Mouse (Mus musculus) midbrain, embryonic 16.5 days (tissue): ENCODE data around the gene 2010300C02Rik. TPM values are rescaled to one million over a fixed set of nuclear protein-coding genes. Genes with fewer than 3 reads are reported as not detected.
"Not testable (repeated sequence)": the region's sequence is repeated elsewhere in the genome, so short reads cannot be mapped to it uniquely, and the experiment has no call there.

Source experiments
- ATAC-seq: fragments of 200-750 bp; cut with Nextera tagmentation; 2 replicates; pipeline ENCODE4 v1.8.0; 2017; ENCODE audit warnings: moderate TSS enrichment
- H3K27ac ChIP-seq: fragments of 300-500 bp; sonication (generic); 2 replicates; pipeline ENCODE4 v1.5.1; 2014; ENCODE audit warnings: mild to moderate bottlenecking, low read length, mixed read lengths
- H3K27me3 ChIP-seq: fragments of 300-500 bp; sonication (generic); 2 replicates; pipeline ENCODE4 v1.6.1; 2014; ENCODE audit warnings: low read depth, low read length, mixed read lengths; ENCODE audit not compliant: control insufficient read depth, insufficient read depth
- H3K36me3 ChIP-seq: fragments of 300-500 bp; sonication (generic); 2 replicates; pipeline ENCODE4 v1.6.1; 2014; ENCODE audit warnings: mild to moderate bottlenecking, low read length, moderate library complexity, mixed read lengths; ENCODE audit not compliant: control insufficient read depth, insufficient read depth
- H3K4me1 ChIP-seq: fragments of 300-500 bp; sonication (generic); 2 replicates; pipeline ENCODE4 v1.6.1; 2014; ENCODE audit warnings: mild to moderate bottlenecking, low read length, mixed read lengths; ENCODE audit not compliant: control insufficient read depth, insufficient read depth
- H3K4me2 ChIP-seq: fragments of 300-500 bp; sonication (generic); 2 replicates; pipeline ENCODE4 v1.6.1; 2014; ENCODE audit warnings: mild to moderate bottlenecking, low read length, mixed read lengths
- H3K4me3 ChIP-seq: fragments of 300-500 bp; sonication (generic); 2 replicates; pipeline ENCODE4 v1.5.1; 2014; ENCODE audit warnings: low read depth, mild to moderate bottlenecking, low read length, moderate library complexity, mixed read lengths
- H3K9ac ChIP-seq: fragments of 300-500 bp; sonication (generic); 2 replicates; pipeline ENCODE4 v1.6.1; 2014; ENCODE audit warnings: low read depth, low read length, mixed read lengths
- H3K9me3 ChIP-seq: fragments of 300-500 bp; sonication (generic); replicated peaks from 2 replicates; pipeline ENCODE4 v1.6.1; 2014; ENCODE audit warnings: mild to moderate bottlenecking, low read length, mixed read lengths; ENCODE audit not compliant: control insufficient read depth, poor library complexity, severe bottlenecking
- WGBS: fragments of 180-500 bp; shearing (Covaris S2); extraction: QIAGEN DNeasy Blood & Tissue Kit; methylation state at CpG from one replicate; pipeline ENCODE4 v1.1.7; 2014; 5-methylcytosine and 5-hydroxymethylcytosine counted together
- polyA plus RNA-seq: library from polyadenylated mRNA; unstranded; fragments of >200 nt; fragmentation: Nextera tagmentation; extraction: Ambion mirVana; gene quantifications from 2 replicates; pipeline ENCODE4 v1.2.1, GENCODE M21; 2015

The 2010300C02Rik gene
- polyA plus RNA-seq, 1 experiment from 2014 or later = 3.6 TPM

GRCm38 (mm10) chr1:37718516-37718915 is 1.4 kb downstream of the 2010300C02Rik start:
- H3K9me3 ChIP-seq = no peaks in the 10 kb centered on the region
- ATAC-seq = no peak
- H3K36me3 ChIP-seq = no peaks in the 10 kb centered on the region
- H3K27ac ChIP-seq = no peak overlapping the region
- H3K27me3 ChIP-seq = peaks cover 5% of the 10 kb centered on the region
- H3K4me3 ChIP-seq = no peak overlapping the region
- H3K4me2 ChIP-seq = no peak overlapping the region
- 52% methylated on average over 7 of the region's 7 CpGs for WGBS
- H3K4me1 ChIP-seq = peaks cover 5% of the 10 kb centered on the region
- H3K9ac ChIP-seq = no peak overlapping the region

- 83% methylated on average over 14 of the region's 14 CpGs for WGBS
- no peaks in the 10 kb centered on the region for H3K36me3 ChIP-seq
- H3K4me3 ChIP-seq = no peak overlapping the region
- H3K9ac ChIP-seq = no peak overlapping the region
- no peak overlapping the region for H3K27ac ChIP-seq
- H3K4me1 ChIP-seq = peaks cover 5% of the 10 kb centered on the region
- H3K4me2 ChIP-seq = no peak overlapping the region
- H3K9me3 ChIP-seq = no peaks in the 10 kb centered on the region
- no peak for ATAC-seq
- H3K27me3 ChIP-seq = peaks cover 5% of the 10 kb centered on the region
These were observed 2.3 kb downstream of the 2010300C02Rik start for GRCm38 (mm10) chr1:37717415-37718195.

GRCm38 (mm10) chr1:37712357-37712737 is 7.5 kb downstream of the 2010300C02Rik start:
- whole genome bisulfite sequencing = 87% methylated on average over 4 of the region's 4 CpGs
- H3K27me3 ChIP-seq, H3K36me3 ChIP-seq, H3K9ac ChIP-seq, H3K4me2 ChIP-seq, H3K4me3 ChIP-seq, H3K27ac ChIP-seq, H3K9me3 ChIP-seq, H3K4me1 ChIP-seq, ATAC-seq: not testable (repeated sequence)

DNA sequence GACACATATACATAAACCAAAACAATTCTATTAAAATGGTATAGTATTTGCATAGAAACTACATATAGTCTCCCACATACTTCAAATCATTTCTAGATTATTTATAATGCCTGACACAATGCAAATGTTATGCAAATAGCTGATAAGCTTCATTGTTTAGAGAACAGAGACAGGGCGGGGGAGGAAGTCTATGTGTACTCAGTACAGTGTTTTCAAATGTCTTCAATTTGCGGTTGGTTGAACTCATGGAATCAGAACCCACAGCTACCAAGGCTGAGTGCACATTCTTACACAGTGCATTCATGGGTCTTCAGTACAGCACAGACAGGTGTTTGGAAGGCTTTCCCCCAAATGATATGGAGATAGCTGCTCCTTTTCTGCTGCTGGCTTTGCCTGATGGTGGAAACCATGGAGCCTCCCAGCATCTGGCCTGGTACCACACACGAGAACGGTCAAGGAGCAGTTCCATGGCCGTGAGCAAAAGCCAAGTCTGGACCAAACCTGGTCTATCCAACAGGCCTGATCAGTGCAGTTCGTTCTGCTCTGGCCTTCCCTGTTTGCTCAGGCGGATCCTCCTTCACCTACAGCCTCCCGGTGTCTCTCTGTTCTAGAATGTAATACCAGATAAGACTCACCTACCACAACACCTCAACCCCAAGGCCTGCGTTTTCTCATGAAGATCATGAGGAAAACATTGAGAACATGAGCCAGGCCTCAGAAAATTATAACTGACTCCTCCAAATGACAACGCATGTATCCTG is 8.1 kb downstream of the 2010300C02Rik start:
- H3K4me3 ChIP-seq = no peak overlapping the region
- H3K9ac ChIP-seq = no peak overlapping the region
- no peaks in the 10 kb centered on the region for H3K9me3 ChIP-seq
- H3K4me1 ChIP-seq = no peaks in the 10 kb centered on the region
- no peaks in the 10 kb centered on the region for H3K27me3 ChIP-seq
- H3K27ac ChIP-seq = no peak overlapping the region
- 92% methylated on average over 10 of the region's 10 CpGs for WGBS
- no peaks in the 10 kb centered on the region for H3K36me3 ChIP-seq
- no peak for ATAC-seq
- H3K4me2 ChIP-seq = no peak overlapping the region

DNA sequence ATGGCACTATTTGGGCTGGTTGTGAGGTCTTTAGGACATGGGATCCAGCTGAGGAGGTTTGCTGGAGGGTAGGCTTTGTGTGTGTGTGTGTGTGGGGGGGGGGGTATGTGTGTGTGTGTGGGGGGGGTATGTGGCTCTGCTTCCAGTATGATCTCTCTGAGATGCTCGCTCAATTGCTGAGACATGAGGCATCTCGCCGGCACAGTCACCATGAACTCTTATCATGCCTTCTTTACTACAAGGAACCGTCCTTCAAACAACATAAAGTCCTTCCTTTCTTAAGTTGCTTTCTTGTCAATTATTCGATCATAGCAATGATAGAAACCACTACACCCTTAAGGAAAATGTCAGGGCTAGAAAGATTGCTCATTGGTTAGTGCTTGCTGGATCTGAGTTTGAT is 8.8 kb downstream of the 2010300C02Rik start:
- H3K4me2 ChIP-seq = no peak overlapping the region
- H3K4me3 ChIP-seq = no peak overlapping the region
- no peak overlapping the region for H3K27ac ChIP-seq
- H3K9ac ChIP-seq = no peak overlapping the region
- H3K4me1 ChIP-seq = no peaks in the 10 kb centered on the region
- H3K9me3 ChIP-seq = no peaks in the 10 kb centered on the region
- no peaks in the 10 kb centered on the region for H3K36me3 ChIP-seq
- H3K27me3 ChIP-seq = no peaks in the 10 kb centered on the region
- no peak for ATAC-seq
- 93% methylated on average over 5 of the region's 5 CpGs for WGBS

GRCm38 (mm10) chr1:37709736-37710135 is 10.1 kb downstream of the 2010300C02Rik start:
- 88% methylated on average over 8 of the region's 8 CpGs for WGBS
- no peak for ATAC-seq
- H3K36me3 ChIP-seq = no peaks in the 10 kb centered on the region
- no peaks in the 10 kb centered on the region for H3K4me1 ChIP-seq
- no peak overlapping the region for H3K27ac ChIP-seq
- no peaks in the 10 kb centered on the region for H3K27me3 ChIP-seq
- no peak overlapping the region for H3K4me3 ChIP-seq
- no peaks in the 10 kb centered on the region for H3K9me3 ChIP-seq
- no peak overlapping the region for H3K9ac ChIP-seq
- H3K4me2 ChIP-seq = no peak overlapping the region

DNA sequence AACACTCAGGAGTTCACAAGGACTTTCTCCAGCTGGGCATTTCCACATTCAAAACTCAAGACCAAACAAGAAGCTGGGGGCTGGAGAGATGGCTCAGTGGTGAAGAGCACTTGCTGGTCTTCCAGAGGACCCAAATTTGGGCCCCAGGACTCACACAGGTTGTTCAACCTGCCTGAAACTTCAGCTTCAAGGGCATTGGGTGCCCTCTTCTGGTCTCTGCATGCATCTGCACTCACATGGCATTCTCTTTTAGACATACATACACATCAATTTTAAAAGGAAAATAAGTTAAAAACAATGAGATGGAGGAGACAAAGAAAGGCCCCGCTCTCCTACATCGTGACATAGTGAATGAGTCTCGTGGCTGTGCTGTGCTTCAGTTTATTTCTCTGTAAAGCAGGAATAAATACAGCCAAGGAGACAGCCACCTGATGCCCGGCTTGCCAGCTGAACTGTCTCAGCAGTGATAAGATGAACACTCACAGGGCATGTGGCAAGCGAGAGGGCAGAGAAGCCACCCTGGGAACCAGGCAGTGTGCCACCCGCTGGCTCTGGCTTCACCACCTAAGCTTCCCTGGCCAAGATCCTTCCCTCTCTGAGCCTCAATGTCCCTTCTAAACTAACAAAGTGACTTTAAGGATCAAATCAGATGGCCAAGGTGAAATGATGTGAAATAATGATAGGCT is 11.5 kb downstream of the 2010300C02Rik start:
- Histone ChIP-seq H3K27ac (no peak overlapping the region), H3K9ac (no peak overlapping the region), H3K9me3 (no peaks in the 10 kb centered on the region), H3K27me3 (no peaks in the 10 kb centered on the region), H3K4me3 (no peak overlapping the region), H3K4me2 (no peak overlapping the region), H3K36me3 (no peaks in the 10 kb centered on the region), H3K4me1 (no peaks in the 10 kb centered on the region)
- ATAC-seq = no peak
- WGBS = 94% methylated on average over 6 of the region's 6 CpGs

DNA sequence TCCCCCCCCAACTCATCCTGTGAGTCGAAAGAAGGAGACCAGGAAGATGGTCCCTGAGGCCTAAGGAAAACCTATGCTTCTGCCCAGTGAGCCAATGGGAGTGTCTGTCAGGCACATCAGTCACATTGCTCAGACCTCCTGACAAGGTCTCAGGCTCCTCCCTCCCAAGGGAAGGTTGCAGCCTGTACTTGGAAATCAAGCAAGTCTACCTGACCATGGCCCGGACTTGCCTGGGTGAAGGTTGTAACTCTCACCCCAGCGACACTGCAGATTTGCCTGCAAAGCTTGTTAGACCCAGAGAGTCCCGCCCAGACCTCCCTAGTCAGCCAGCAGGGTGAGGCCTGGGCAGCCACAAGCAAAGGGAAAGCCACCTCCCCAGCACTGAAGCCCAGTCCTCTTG is 17.6 kb downstream of the 2010300C02Rik start:
- H3K27me3 ChIP-seq = no peaks in the 10 kb centered on the region
- no peak overlapping the region for H3K9ac ChIP-seq
- H3K4me2 ChIP-seq = no peak overlapping the region
- H3K27ac ChIP-seq = no peak overlapping the region
- ATAC-seq = no peak
- H3K36me3 ChIP-seq = no peaks in the 10 kb centered on the region
- H3K4me1 ChIP-seq = peaks cover 4% of the 10 kb centered on the region
- WGBS = 71% methylated on average over 4 of the region's 4 CpGs
- no peaks in the 10 kb centered on the region for H3K9me3 ChIP-seq
- no peak overlapping the region for H3K4me3 ChIP-seq
